Mouse (Mus musculus) embryo, embryonic 10.5 days (tissue): ENCODE data around the gene Aldh1a3.

ENCODE experiments used
- DNase-seq: peaks from one replicate; pipeline ENCODE4 v3.0.0-alpha.2; 2015; ENCODE audit warnings: low spot score

Gene Aldh1a3

DNA sequence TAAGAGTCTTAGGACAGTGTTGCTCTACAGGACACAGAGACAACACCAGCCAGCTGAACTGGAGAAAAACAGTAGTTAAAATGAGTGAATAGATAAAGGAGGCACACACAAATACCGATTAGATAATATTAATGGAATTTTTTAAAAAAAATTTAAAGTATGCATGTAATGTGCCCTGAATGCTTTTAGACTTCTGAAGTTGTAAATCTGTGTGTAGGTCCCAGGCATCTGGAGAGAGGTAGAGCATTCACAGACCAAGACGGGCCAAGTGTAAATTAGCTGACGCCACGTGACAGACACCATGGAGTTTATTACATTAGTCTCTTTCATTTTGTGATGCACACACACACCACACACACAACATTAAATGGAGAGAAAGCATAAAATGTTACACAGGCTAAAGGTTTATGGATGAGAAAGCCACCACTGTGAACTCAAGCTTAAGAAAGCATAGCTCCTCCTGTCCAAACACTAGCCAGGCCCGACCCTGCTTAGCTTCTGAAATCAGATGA lies 57.3 kb downstream of the Aldh1a3 start:
- DNase-seq = no peak

DNA sequence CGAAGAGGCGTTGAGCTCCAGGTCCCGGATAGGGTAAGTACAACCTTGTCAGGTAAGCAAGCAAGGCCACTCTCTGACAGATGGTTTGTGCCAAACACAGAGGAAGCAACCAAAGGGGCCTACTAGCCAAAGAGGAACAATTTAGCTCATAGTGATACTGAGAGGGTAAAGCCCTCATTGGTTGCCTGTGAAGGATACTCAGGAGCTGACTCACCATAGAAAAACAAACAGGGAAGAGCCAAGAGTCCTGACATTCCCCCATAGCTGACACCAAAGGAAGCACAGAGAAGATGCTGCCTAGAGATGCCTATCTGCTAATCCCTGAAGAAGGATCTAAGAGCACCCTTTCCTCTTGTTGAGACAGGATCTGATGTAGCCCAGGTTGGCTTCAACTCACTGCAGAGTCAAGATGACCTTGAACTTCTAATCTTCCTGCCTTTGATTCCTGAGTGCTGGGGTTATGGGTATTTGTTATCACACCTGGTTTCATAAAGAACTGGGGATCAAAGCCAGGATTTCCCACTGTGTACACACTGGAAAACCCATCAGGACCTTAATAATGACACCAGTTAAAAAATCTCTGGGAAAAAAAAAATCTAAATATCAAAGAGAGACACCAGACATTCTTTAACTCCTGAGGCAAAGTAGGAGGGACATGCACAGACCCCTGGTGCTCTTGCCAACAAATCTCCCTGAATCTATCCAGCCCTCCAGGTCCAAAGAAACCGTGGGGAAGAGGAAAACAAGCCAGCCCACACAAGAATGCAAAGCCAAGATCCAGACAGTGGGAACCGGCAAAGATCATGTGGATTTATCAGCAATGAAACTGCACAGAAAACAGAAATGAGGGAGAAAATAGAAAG lies 58.0 kb downstream of the Aldh1a3 start:
- no peak for DNase-seq

DNA sequence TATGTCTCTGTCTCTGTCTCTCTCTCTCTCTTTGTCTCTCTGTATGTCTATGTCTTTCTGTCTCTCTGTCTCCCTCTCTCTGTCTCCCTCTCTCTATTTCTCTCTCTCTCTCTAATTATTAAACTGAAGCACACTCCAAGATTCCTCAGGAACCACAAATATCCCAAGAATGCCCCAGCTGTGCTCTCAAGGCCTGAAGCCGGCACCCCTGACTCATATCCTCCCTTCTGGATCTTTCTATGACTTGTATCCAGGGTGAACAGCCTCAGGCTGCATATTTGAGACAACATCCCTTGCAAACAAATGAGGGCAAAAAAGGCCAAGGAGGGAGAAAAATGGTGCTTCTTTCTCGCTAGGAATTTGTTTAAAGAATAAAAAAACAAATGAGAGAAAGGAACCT lies 61.4 kb downstream of the Aldh1a3 start, which contains the start of gene Gm10974:
Gene Gm10974 (plus strand): TSS at position 2 of the 400 bp plus-strand sequence.
- no peak for DNase-seq

DNA sequence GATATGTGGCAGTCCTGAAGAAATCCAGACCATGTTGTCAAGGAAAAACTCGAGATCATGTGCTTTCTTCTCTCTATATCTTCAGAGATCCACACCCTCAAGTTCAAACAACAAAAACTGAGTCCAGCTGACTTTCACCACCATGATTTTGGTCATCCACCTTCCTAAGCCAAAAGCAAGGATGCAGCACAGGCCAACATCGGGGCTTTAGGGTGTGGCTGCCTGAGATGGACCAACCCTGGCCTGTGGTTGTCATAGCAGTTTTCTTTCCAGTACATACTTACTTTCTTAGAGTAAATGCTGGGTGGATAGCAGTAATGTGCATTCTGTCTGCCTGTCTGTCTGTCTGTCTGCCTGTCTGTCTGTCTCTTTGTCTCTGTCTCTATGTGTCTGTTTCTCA lies 61.9 kb downstream of the Aldh1a3 start:
- no peak for DNase-seq

DNA sequence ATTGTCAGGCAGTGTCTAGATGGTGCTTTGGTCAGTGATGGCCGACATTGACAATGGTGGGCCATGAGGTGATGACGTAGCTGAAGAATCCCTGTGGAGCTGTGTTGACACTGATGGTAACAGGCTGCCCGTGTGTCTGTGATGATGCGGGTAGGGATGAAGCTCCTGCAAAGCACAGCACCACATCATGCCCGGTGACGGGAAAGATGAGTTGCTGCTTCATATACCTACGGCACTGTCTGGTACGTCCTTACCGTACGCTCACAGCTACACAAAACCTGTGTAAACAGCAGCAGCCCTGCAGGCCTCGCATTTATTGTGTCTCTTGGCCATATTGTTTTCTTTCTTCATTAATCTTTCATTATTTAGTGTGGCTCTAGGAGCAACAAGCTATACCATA lies 62.8 kb downstream of the Aldh1a3 start:
- DNase-seq = no peak

DNA sequence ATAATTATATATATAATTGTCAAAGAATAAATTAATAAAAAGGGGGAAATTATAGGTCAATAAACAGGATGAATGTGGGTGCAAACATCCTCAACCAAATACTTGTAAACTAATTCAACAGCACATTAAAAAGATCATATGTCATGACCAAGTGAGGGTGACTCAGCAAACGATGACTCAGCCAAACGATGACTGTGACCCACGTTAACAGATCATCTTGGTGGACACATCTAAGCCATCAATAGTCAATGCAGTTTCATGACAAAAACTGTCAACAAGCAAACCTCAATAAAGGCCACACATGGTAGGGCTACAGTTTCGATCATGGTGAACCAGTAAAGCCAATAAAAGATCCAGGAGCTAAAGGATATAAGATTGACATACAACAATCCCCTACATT lies 68.3 kb downstream of the Aldh1a3 start:
- DNase-seq = no peak

DNA sequence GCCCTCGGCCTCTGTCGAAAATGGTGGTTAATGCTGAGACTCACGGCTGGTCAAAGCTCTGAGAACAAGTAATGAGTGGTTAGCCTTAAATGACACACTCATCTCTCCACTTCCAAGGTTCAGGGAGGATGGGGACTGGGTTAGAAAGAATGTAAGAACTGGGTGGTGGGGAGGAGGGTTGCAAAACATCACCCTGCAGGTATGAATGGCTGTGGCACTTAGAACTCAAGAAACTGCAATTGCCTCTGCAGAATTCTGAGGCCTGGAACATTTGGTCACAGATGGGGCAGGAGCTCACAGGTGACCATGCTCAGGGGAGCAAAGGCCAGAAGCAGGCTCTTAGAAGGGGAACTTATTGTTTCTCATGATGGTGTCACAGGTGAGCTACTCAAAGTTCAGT lies 68.9 kb downstream of the Aldh1a3 start:
- DNase-seq = no peak

DNA sequence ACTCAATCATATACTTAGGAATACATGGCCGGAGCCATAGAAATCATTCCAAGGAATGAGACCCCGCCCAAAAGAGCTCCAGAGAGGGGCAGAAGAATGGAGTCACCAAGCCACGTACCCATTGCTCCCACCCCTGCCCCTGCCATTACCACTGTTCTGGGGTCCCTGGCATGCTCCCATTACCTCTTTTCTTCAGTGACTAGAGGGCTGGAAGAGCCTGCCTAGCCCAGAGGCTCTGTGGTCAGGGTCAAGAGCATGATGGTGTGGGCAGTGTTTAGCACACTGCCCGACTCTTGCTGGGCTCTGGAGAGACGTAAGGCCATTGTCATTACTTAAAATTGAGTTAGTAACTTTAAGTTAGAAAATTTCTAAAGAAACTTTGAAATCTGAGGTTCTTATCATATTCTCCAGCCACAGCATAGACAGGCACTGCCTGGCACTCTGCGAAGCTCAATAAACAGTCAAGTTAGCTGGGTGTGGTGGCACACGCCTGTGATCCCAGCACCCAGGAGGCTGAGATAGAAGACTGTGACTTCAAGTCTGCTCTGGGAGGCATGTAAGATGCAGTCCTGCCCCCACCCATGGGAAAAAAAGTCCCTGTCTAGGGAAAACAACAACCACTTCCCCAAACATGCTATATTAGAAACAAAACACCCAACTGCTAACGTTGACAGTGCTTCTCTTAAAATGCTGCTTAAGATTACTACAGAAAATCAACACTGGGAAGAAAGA lies 71.4 kb downstream of the Aldh1a3 start:
- no peak for DNase-seq

DNA sequence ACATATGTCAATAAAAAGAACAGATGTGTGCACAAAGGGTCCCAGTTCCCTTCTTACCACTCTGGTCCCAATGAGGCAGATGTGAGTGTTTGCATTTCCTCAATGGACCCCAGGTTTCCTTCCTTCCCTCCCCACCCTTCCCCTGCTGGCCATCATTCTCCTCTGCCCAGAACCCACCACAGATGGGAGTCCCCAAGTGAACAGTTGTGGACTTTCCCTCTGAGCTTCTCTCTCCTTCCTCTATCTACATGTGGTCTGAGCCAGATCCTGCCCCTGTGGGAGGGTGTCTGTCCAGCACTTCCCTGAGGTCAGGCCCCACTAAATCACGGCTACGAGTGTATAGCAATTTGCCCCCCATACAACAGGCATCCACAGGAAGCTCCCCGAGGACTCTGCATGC lies 72.4 kb downstream of the Aldh1a3 start:
- no peak for DNase-seq

DNA sequence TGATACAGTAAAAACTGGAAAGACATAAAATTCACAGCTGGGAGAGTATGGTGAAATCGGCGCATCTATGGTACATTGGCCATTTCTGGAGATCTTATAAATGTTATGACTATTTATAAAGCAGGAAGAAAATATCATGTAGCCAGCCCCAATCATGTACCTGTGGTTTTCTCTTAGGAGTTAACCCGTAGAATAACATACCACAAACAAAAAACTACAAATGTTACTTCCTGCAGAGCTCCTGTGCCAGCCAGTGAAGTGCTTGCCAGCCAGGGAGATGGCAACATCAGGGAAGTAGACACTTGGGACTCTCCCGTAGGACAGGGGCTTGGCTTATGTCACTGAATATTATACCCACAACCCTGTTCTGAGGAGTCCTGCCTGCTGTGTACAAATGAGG lies 76.2 kb downstream of the Aldh1a3 start:
- no peak for DNase-seq

DNA sequence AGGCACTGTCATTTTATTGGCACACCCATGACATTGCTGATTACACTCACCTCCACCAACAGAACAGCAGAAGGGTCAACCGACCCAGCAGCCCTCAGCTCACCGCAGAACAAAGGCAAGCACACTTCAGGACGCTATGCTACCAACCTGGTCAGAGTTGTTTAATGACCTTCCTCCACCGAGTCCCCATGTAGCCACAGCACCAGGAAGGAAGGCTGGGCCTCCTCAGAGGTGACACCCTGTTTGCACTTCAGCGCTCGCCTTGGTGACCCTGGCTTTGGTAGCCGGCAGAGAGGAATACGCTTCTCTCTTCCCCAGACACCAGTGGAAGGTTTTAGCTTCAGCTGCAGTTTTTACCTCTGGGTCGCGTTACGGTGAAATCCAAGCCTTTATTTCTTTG lies 77.6 kb downstream of the Aldh1a3 start:
- no peak for DNase-seq

DNA sequence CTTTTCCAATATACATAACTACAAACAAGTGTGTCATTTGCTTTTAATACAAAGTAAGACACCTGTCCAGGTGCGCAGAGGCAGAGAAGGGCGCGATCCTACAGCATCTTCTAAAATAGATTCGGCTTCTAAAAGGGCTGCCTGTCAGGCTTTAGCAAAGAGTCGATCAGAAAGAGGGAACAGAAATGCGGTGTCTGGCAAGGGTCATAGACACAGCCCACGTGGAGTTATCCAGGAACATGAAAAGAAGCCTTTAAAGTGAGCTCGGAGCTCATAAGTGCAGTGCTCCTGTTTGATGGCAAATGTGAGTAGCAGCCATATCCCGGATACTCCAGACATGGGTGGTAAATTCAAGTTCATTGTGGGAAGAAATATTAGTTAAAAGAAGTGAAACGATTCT lies 78.7 kb downstream of the Aldh1a3 start:
- no peak for DNase-seq

DNA sequence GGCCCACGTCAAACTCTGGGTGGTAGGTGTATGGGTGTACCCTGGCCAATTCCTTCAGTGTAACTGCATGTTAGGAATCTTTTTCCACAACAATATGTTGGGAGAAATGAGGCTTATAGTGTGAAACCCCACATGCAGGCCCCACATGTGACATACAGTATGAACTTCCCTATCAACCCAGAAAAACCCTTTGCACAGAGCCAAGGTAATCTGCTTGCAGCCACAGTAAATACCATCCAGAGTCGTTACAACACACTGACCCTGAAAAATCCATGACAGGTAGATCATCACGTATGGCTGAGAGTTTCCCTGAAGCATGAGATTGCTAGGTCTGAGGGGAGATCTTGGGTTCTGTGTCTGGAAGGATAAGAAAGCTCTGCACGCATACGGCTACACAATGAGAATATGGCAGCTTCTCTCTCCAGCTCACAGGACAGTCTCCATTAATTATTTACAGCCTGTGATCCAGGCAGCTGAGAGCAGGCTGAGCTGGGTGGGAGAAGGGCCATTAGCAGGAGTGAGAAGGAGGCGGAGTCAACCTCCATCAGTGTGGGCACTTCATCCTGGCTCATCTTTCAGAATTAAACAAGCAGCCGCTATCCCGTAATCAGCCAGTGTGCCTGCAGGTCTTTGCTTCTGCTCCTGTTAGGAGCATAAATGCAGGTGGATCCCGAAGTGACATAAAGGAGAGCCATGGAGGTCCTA lies 80.2 kb downstream of the Aldh1a3 start:
- peak; percentile 36 for DNase-seq

DNA sequence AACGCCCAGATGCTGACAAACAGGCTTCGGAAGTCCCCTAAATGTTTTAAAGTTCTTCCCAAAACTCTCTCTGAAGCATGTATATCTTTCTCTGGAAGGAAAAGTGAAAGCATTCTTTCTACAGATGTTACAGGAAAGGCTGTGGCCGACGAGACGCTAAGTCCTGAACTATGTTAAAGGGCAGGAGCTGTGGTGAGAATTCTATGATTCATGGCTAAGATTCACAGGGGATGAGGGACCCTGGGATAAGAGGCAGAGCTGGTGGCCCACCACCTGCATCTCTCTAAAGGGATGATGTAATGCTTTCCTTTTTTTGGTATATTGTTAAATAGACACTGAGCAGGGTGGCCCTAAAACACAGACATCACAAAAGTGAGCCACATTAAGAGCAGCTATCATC lies 84.0 kb downstream of the Aldh1a3 start:
- no peak for DNase-seq

DNA sequence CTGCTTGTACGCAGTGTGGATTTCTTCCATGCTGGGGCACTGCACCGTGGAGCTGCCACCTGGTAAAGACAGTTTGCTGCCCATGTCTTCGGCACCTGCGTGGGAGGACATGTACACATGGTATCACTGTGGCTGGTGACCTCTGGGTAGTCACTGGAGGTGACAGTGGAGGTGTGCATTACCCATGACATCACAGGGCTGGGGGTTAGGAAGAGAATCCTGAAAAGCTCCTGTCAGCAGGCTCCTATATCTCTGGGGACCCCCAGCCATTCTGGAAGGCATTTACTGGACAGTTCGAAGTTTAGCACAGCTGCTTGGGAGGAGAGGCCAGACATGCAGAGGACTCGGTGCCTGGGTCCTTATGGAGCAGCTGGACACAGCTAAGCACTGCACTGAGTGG lies 84.5 kb downstream of the Aldh1a3 start:
- no peak for DNase-seq

DNA sequence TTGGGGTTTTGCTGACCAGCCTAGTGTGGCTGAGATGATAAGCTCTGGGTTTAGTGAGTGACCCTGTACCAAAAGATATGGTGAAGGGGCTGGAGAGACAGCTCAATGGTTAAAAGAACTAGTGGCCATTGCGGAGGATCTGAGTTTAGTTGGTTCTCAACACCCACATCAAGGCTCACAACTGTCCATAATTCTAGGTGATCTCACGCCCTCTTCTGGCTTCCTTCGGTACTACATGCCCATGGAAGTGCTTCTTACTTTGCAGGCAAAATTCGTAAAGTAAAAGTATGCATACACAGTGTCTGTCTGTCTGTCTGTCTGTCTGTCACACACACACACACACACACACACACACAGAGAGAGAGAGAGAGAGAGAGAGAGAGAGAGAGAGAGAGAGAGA lies 85.0 kb downstream of the Aldh1a3 start:
- DNase-seq = peak; percentile 78
